Mouse (Mus musculus) forebrain, embryonic 15.5 days (tissue): ENCODE measurements around the gene Pithd1. TPM values are rescaled to one million over a fixed set of nuclear protein-coding genes. Genes with fewer than 3 reads are reported as not detected.

Experiments used
- ATAC-seq: fragments of 200-750 bp; cut with Nextera tagmentation; replicated peaks from 2 replicates; pipeline ENCODE4 v1.8.0; 2017; ENCODE audit warnings: mild to moderate bottlenecking, moderate TSS enrichment, moderate library complexity
- H3K27ac ChIP-seq: fragments of 300-500 bp; sonication (generic); replicated peaks from 2 replicates; pipeline ENCODE4 v1.5.1; 2015; ENCODE audit warnings: mild to moderate bottlenecking, inconsistent platforms
- H3K27me3 ChIP-seq: fragments of 300-500 bp; sonication (generic); 2 replicates; pipeline ENCODE4 v1.6.1; 2015; ENCODE audit warnings: inconsistent platforms
- H3K36me3 ChIP-seq: fragments of 300-500 bp; sonication (generic); 2 replicates; pipeline ENCODE4 v1.6.1; 2015; ENCODE audit warnings: mild to moderate bottlenecking, inconsistent platforms
- H3K4me1 ChIP-seq: fragments of 300-500 bp; sonication (generic); 2 replicates; pipeline ENCODE4 v1.6.1; 2015; ENCODE audit warnings: inconsistent platforms
- H3K4me2 ChIP-seq: fragments of 300-500 bp; sonication (generic); replicated peaks from 2 replicates; pipeline ENCODE4 v1.6.1; 2015; ENCODE audit warnings: mild to moderate bottlenecking, inconsistent platforms
- H3K4me3 ChIP-seq: fragments of 300-500 bp; sonication (generic); 2 replicates; pipeline ENCODE4 v1.5.1; 2015; ENCODE audit warnings: mild to moderate bottlenecking, inconsistent platforms
- H3K9ac ChIP-seq: fragments of 300-500 bp; sonication (generic); replicated peaks from 2 replicates; pipeline ENCODE4 v1.6.1; 2015; ENCODE audit warnings: mild to moderate bottlenecking, inconsistent platforms
- H3K9me3 ChIP-seq: fragments of 300-500 bp; sonication (generic); 2 replicates; pipeline ENCODE4 v1.6.1; 2016; ENCODE audit warnings: inconsistent platforms
- WGBS: fragments of 180-500 bp; shearing (Covaris S2); methylation state at CpG from one replicate; pipeline ENCODE4 v1.1.7; 2015; ENCODE audit warnings: mixed read lengths; 5-methylcytosine and 5-hydroxymethylcytosine counted together
- polyA plus RNA-seq: library from polyadenylated mRNA; unstranded; fragments of >200 nt; fragmentation: Nextera tagmentation; extraction: Ambion mirVana; gene quantifications from 2 replicates; pipeline ENCODE4 v1.2.1, GENCODE M21; 2015

Gene Pithd1
- polyA plus RNA-seq = 52.1 and 55.3 TPM in 2 replicates

GRCm38 (mm10) chr4:135986943-135987710 is at the start of gene Pithd1:
Gene Pithd1, minus strand, starts transcription at chr4:135987264.
- peaks cover 21% of the 10 kb centered on the region for H3K4me1 ChIP-seq
- H3K9me3 ChIP-seq = no peaks in the 10 kb centered on the region
- WGBS = under 1% methylated on average over 79 of the region's 81 CpGs
- H3K27me3 ChIP-seq = no peaks in the 10 kb centered on the region
- H3K9ac ChIP-seq = peak within 1 kb of the TSS; percentile 91
- peak within 1 kb of the TSS; percentile 85 for H3K4me3 ChIP-seq
- ATAC-seq = peak; percentile 93
- peak within 1 kb of the TSS; percentile 91 for H3K27ac ChIP-seq
- H3K36me3 ChIP-seq = peaks cover 9% of the 10 kb centered on the region; the same call in 1 of the 2 replicates
- peak within 1 kb of the TSS; percentile 93 for H3K4me2 ChIP-seq

GRCm38 (mm10) chr4:136035078-136035477 is 48.0 kb upstream of the Pithd1 start:
- 78% methylated on average over 4 of the region's 4 CpGs for whole genome bisulfite sequencing
- Histone ChIP-seq H3K4me3 (no peak overlapping the region), H3K4me2 (no peak overlapping the region), H3K9ac (no peak overlapping the region), H3K9me3 (no peaks in the 10 kb centered on the region), H3K27ac (no peak overlapping the region), H3K4me1 (peaks cover 4% of the 10 kb centered on the region; the same call in 1 of the 2 replicates), H3K36me3 (no peaks in the 10 kb centered on the region), H3K27me3 (no peaks in the 10 kb centered on the region)
- no peak for ATAC-seq

- no peak for ATAC-seq
- Histone ChIP-seq H3K27me3 (no peaks in the 10 kb centered on the region), H3K9me3 (no peaks in the 10 kb centered on the region), H3K9ac (no peak overlapping the region), H3K27ac (no peak overlapping the region), H3K4me2 (no peak overlapping the region), H3K4me3 (no peak overlapping the region), H3K36me3 (no peaks in the 10 kb centered on the region), H3K4me1 (peaks cover 4% of the 10 kb centered on the region; the same call in 1 of the 2 replicates)
- WGBS = 80% methylated on average over 1 of the region's 1 CpGs
Observed at GRCm38 (mm10) chr4:136033231-136033630, 46.2 kb upstream of the Pithd1 start.

GRCm38 (mm10) chr4:136030968-136031909 is 44.2 kb upstream of the Pithd1 start:
- Histone ChIP-seq H3K4me3 (no peak overlapping the region), H3K9me3 (no peaks in the 10 kb centered on the region), H3K4me1 (peaks cover 4% of the 10 kb centered on the region; the same call in 1 of the 2 replicates), H3K27ac (no peak overlapping the region), H3K27me3 (no peaks in the 10 kb centered on the region), H3K4me2 (no peak overlapping the region), H3K9ac (no peak overlapping the region), H3K36me3 (no peaks in the 10 kb centered on the region)
- no peak for ATAC-seq
- WGBS = 4% methylated on average over 8 of the region's 8 CpGs

- Histone ChIP-seq H3K27me3 (no peaks in the 10 kb centered on the region), H3K36me3 (no peaks in the 10 kb centered on the region), H3K27ac (no peak overlapping the region), H3K9me3 (no peaks in the 10 kb centered on the region), H3K9ac (no peak overlapping the region), H3K4me1 (peaks cover 4% of the 10 kb centered on the region; the same call in 1 of the 2 replicates), H3K4me3 (no peak overlapping the region), H3K4me2 (no peak overlapping the region)
- 85% methylated on average over 5 of the region's 5 CpGs for WGBS
- no peak for ATAC-seq
Observed at GRCm38 (mm10) chr4:136028689-136029088, 41.6 kb upstream of the Pithd1 start.

GRCm38 (mm10) chr4:136028132-136028564 is 41.1 kb upstream of the Pithd1 start:
- no peak overlapping the region for H3K4me2 ChIP-seq
- H3K4me3 ChIP-seq = no peak overlapping the region
- H3K27ac ChIP-seq = no peak overlapping the region
- 86% methylated on average over 19 of the region's 19 CpGs for WGBS
- peaks cover 4% of the 10 kb centered on the region; the same call in 1 of the 2 replicates for H3K4me1 ChIP-seq
- no peaks in the 10 kb centered on the region for H3K36me3 ChIP-seq
- no peaks in the 10 kb centered on the region for H3K9me3 ChIP-seq
- no peak for ATAC-seq
- H3K9ac ChIP-seq = no peak overlapping the region
- no peaks in the 10 kb centered on the region for H3K27me3 ChIP-seq

GRCm38 (mm10) chr4:136027416-136028131 is 40.5 kb upstream of the Pithd1 start:
- Histone ChIP-seq H3K9ac (no peak overlapping the region), H3K27me3 (no peaks in the 10 kb centered on the region), H3K4me3 (no peak overlapping the region), H3K36me3 (no peaks in the 10 kb centered on the region), H3K4me1 (peaks cover 4% of the 10 kb centered on the region; the same call in 1 of the 2 replicates), H3K4me2 (no peak overlapping the region), H3K9me3 (no peaks in the 10 kb centered on the region), H3K27ac (no peak overlapping the region)
- WGBS = 86% methylated on average over 8 of the region's 8 CpGs
- no peak for ATAC-seq

- no peaks in the 10 kb centered on the region for H3K27me3 ChIP-seq
- H3K4me1 ChIP-seq = peaks cover 6% of the 10 kb centered on the region
- no peaks in the 10 kb centered on the region for H3K36me3 ChIP-seq
- H3K4me3 ChIP-seq = no peak overlapping the region
- ATAC-seq = no peak
- H3K9ac ChIP-seq = no peak overlapping the region
- H3K4me2 ChIP-seq = no peak overlapping the region
- H3K27ac ChIP-seq = no peak overlapping the region
- no peaks in the 10 kb centered on the region for H3K9me3 ChIP-seq
- WGBS = 81% methylated on average over 1 of the region's 1 CpGs
Observed at GRCm38 (mm10) chr4:136025350-136025749, 38.3 kb upstream of the Pithd1 start.

GRCm38 (mm10) chr4:136022924-136023323 is 35.9 kb upstream of the Pithd1 start:
- 95% methylated on average over 9 of the region's 9 CpGs for WGBS
- Histone ChIP-seq H3K4me3 (no peak overlapping the region), H3K27me3 (no peaks in the 10 kb centered on the region), H3K9me3 (no peaks in the 10 kb centered on the region), H3K4me2 (no peak overlapping the region), H3K4me1 (peaks cover 18% of the 10 kb centered on the region), H3K9ac (no peak overlapping the region), H3K27ac (no peak overlapping the region), H3K36me3 (no peaks in the 10 kb centered on the region)
- ATAC-seq = no peak

- Histone ChIP-seq H3K27me3 (no peaks in the 10 kb centered on the region), H3K4me3 (peak within 1 kb of the TSS; percentile 93), H3K4me2 (peak within 1 kb of the TSS; percentile 96), H3K9me3 (no peaks in the 10 kb centered on the region), H3K27ac (peak within 1 kb of the TSS; percentile 82), H3K9ac (peak within 1 kb of the TSS; percentile 85), H3K36me3 (no peaks in the 10 kb centered on the region), H3K4me1 (peaks cover 18% of the 10 kb centered on the region)
- under 1% methylated on average over 48 of the region's 48 CpGs for WGBS
- peak; percentile 98 for ATAC-seq
Observed at GRCm38 (mm10) chr4:136021549-136022047, 34.5 kb upstream of the Pithd1 start, which contains the start of gene Eloa. Gene Eloa, minus strand, starts transcription at chr4:136021763.
